Mouse (Mus musculus): Measurements from ENCODE around the gene Setx.

Setx gene

DNA sequence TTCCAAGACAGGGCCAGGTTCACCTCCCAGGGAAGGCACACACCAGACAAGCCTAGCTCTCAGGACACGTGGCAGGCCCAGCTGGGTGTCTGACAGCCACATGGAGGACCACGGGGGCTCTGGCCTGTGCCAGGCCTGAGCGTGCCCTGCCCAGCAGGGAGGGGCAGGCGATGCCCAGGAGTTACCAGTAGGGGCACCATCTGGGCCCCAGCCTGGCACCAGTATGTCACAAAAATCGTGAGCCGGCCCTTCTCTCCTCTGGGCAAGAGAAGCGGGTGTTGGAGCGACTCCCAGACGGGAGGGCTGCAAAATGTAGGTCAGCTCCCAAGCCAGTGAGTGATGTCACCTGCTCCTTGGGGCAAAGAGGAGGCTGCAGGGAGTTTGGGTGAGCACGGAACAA is 93.9 kb downstream of the Setx start:
- DNase-seq (ENCODE audit: low spot score), result peak; percentile 39

DNA sequence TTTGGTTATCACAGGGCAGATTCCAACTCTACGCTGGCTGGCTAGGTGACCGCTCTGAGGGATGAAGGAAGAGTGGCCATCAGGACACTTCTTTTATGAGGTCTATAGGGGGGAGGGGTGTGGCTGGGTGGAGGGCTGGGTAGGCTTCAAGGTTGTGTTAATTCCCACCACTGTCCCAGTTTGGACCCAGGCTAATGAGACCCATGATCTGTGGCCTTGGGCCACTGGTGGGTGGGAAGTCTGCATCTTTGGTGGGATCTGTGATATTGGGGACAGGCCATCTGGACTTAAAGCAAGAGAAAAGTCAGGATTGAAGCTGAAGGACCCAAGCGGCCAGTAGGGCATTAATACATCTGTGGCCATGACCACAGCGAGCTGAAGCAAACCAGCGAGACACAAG is 94.8 kb downstream of the Setx start:
- no peak for DNase-seq (ENCODE audit: low spot score)

DNA sequence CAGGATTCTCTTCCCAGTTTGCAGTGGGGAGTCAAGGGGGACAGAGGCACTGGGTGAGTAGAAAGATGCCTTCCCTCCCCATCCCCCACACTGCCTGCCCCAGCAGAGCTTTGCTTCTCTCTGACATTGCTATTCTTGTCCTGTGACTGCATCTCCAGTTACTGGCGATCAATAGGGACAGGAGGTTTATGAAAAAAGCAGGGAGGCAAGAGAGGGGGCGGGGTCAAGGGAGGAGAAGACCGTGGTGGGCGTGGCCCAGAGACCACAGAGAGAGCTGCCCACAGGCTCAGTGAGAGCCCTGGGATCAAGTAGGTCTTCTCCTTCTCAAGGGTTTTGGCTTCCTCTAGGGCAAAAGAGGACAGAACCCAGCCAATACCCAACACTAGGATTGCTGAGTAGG is 98.3 kb downstream of the Setx start:
- DNase-seq (ENCODE audit: low spot score), result no peak

- DNase-seq (ENCODE audit: low spot score), result no peak
Measured at GRCm38 (mm10) chr2:29223591-29224262, 99.7 kb downstream of the Setx start.

DNA sequence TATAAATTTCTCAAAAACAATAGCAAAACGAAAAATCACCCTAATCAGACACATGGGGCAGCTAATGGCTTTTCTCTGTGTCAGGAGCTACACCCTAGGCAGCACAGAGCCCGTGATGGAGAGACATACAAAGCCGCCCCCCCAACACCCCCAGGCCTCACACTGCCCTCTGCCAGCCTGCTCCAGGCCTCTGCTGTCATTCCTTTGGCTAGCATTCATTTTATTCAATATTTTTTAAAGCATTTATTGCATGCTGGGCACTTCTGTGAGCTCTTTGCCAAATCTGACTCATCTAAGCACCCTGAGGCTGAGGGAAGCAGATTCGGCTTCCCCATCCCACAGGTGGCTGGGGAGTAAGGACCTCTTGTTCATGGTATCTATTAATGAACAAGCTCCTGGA is 102.7 kb downstream of the Setx start:
- DNase-seq (ENCODE audit: low spot score), result no peak

DNA sequence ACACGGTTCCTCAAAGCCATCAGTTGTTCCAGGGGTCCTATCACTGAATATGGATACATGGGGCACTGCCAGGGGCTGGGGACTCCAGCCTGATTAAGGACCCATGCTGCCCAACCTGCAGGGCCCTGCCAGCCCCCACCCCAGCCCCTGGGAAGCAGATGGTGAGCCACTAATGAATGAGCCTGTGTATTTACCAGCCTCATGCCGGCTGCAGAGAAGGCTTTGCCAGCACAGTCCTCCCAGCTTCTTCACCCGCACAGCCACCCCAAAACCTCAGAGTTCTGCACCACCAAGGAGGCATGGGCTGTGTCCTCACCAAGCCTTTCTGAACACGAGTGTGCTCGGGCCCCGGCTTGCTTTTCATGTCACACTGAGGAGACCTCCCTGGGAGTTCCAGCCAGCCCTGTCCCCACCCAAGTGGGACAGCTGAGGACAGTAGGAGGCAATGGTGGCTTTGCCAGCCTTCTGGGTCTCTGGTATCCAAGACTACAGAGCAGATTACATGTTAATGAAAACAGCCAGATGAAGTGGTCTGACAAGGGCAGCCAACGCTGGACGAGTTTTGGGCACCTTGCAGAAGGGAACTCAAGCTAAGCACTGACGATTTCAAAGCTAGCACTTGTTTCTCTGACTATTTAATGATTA is 106.3 kb downstream of the Setx start:
- DNase-seq (ENCODE audit: low spot score), result no peak
